Mouse (Mus musculus) neutrophil, adult 83 days (primary cell): ENCODE data around the gene 2310033P09Rik. TPM values are rescaled to one million over a fixed set of nuclear protein-coding genes. Genes with fewer than 3 reads are reported as not detected.

Source experiments
- total RNA-seq, 2 experiments: library from RNA; stranded (reverse); gene quantifications; one replicate each; pipeline ENCODE4 v1.2.4; 2023

Gene 2310033P09Rik
- 10 to 100 TPM; 13.4 to 14.8 TPM for total RNA-seq

DNA sequence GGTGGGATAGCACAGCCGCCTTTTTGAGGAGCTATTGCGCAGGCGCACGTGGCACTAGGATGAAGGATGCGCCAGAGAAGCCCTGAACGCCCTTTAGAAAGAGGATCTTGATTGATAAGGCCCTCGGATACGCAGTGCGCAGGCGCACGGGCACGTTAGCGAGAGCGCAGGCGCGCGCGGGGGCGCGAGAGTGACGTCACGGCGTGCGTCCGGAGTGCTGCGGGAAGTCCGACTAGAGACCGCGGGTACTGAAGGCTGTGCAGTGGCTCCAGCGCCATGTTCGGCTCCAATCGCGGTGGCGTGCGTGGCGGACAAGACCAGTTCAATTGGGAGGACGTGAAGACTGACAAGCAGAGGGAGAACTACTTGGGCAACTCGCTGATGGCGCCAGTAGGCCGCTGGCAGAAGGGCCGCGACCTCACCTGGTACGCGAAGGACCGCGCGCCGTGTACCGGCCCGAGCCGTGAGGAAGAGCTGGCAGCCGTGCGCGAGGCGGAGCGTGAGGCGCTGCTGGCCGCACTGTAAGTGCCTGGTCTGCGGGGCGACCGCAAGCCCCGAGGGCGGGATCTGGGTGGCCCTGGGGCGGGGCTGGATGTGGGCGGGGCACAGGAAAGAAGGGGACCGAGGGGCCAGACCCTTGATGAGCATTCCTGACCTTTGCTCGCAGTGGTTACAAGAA is at the start of gene 2310033P09Rik:
Gene 2310033P09Rik (plus strand): TSS at position 169 of the 679 bp plus-strand sequence.

DNA sequence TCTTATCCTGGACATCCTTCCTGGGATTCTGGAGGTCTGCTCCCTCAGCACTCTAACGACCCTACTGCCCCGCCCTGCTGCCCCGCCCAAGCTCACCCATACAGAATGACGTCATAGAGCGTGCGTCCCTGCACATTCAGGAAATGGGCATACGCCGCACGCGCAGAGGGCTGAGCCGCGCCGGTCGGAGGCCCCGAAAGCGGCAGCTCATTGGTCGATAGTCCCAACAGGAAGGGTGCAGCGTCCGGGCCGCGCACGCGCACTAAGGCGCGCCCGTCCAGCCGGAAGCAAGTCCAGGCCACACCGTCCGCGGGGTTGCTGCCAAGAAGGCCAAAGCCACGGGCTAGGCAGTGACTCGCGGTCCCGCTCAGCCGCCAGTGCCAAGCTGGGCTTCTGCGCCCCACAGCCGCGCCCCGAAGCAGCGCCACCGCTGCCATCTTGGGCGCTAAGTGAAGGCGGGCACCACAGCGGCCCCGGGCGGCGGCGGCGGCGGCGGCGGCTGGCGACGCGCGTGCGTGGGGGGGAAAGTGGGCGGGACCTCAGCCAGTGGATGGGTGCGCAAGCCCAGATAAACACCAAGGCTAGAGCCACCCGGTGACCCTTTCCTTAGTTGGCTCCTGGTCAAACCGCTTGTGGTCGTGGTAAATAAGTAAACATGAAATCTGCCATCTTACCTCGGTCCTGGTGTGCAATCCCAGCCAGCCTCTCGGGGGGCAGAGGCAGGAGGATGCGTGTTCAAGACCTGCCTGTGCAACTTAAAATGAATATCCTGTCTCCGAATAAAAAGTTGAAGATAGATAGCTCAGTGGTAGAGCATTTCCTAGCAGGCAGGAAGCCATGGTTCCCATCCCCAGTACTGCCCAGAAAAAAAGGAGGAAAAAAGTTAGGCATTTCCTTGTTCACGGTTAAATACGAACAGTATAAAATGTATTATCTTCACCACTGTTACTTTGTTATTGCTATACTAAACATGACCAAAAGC is 44.6 kb upstream of the 2310033P09Rik start, which contains the start of gene Iba57:
Gene Iba57 (minus strand): TSS at position 485 of the 982 bp plus-strand sequence.

DNA sequence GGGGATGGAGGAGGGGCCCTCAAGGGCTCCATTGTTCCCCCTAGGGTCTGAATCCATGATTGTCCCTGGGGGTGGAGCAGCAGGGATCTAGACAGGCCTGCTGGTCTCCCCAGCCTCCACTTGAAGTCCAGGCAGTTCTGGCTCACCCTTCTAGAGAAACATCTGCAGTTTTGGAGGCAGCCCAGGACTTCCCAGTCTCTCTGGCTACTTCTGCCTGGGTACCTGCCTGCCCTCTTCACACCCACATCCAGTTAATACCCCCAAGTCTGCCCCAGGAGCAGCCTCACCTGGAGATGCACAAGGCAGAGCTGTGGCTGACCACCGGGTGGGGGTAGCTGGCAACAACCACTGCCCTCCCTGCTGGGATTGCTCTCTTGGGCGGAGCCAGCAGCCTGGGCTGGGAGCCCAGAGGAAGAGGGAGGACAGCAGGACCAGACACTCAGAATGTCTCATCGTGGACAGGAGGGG is 25.2 kb upstream of the 2310033P09Rik start, which contains the start of gene Gjc2:
Gene Gjc2 (minus strand): TSS at position 350 of the 468 bp plus-strand sequence.

DNA sequence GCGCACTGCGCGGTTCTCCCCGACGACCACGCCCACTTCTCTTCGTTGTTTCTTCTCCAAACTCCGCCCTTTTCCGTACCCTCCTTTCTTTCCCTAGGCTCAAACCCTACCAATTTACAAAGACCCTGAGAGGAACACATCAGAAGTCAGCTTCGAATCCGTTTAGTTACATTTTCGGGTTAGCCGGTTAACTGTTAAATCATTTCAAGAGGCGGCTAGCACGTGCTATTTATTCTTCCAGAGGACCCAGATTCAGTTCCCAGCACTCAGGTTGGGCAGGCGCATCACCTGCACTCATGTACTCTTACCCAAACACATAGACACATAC is 16.1 kb upstream of the 2310033P09Rik start, which contains the start of gene Guk1:
Gene Guk1 (minus strand): TSS at position 154 of the 328 bp plus-strand sequence.

DNA sequence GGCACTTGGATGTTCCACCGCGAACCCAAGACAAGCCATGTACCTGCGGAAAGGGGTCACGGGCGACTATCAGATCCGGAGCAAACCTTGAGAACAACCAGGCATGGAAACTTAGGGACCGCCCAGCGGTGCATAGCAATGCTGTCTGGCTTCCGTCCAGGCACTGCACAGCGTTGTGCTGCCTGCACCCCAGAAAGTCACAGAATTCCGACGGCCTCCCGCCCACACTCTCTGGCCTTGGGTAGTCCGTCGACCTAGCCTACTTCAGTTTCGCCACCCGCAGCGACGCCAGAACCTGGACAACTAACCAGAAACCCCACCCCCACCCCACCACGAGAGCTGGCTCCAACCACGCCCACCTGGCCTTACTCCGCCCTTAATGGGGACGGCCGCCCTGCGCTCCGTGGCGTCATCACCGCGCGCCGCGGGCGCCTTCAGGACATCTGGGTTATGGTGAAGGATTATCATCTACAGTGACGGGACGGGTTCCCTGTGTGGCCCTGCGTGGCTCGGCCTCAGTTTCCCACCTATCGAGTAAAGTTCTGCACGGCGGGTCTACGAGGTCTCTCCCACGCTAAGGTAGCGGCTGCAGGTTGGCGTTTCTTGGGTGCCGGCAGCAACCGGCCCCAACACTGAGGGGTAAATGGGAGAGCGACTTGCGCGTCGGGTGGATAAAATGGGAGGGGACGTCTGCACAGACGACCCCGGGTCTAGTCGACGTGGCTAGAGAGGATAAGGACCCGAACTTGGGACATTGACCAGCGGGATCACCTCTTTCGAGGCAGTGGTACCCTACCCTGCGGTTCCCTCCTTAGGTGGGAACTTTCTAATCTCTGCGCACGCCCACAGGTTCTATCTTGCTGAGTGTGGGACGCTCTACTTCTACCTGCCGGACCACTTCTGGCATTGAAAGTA is 5.8 kb upstream of the 2310033P09Rik start, which contains the start of gene Mrpl55:
Gene Mrpl55 (plus strand): TSS at position 406 of the 915 bp plus-strand sequence.

DNA sequence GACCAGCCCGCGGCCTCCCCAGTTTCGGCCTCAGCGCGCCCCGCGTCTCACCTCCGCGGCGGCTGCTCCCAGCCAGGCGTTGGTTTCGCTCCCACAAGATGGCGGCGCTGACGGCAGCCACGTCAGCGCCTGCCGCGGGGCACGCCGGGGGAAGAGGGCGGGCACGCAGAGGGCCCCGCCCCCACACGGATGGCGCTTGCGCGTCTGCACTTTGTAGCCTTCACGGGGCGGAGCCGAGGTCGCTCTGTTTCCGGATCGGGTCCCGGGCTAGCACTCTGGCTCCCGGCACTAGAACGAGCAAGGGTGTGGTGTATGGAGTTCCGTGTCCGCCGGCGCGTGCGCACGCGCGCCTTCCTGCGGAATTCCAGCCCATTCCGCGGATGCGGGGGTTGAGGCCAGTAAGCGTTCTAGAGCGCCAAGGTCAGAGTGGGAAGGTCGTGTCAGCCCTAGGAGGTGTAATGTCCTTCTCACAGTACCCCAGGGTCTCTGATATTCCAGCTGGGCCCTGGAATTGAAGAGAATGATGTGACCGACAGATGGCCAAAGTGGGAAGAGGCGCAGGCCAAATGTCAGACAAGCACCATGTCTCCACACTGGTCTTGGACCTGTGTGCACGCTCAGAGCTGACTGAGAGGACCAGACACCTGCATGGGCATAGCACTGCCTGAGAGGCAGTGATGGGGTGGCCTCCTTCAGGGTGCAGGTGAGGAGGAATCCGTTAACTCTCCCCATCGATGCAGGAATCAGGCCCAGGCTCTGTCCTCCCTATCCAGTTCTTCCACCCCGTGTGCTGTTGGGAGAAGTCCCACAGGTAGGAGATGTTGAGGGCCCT is 20.2 kb downstream of the 2310033P09Rik start, which contains the start of gene Arf1:
Gene Arf1 (minus strand): TSS at position 149 of the 832 bp plus-strand sequence.

Other genes starting within 250 kb of the 2310033P09Rik start
- gene Trim11, start 230.2 kb upstream of the 2310033P09Rik start, total RNA-seq: 10 to 100 TPM; 59.7 to 67.0 TPM
- under 1 TPM; 0.04 to 0.35 TPM for gene Obscn, start 71.9 kb upstream of the 2310033P09Rik start, total RNA-seq
- 1 to 10 TPM; 6.0 to 6.7 TPM for gene Iba57, start 44.6 kb upstream of the 2310033P09Rik start, total RNA-seq
- not detected for gene Gjc2, start 25.1 kb upstream of the 2310033P09Rik start, total RNA-seq
- 10 to 100 TPM; 14.9 to 22.7 TPM for gene Guk1, start 16.1 kb upstream of the 2310033P09Rik start, total RNA-seq
- 10 to 100 TPM; 10.7 to 14.2 TPM for gene Mrpl55, start 5.8 kb upstream of the 2310033P09Rik start, total RNA-seq
- 100 to 1,000 TPM; 301 to 303 TPM for gene Arf1, start 19.9 kb downstream of the 2310033P09Rik start, total RNA-seq
- not detected for gene Wnt3a, start 82.4 kb downstream of the 2310033P09Rik start, total RNA-seq
- not detected for gene Wnt9a, start 98.6 kb downstream of the 2310033P09Rik start, total RNA-seq
- gene Prss38, start 167.3 kb downstream of the 2310033P09Rik start, total RNA-seq: not detected
- 1 to 10 TPM; 1.0 to 2.3 TPM for gene Jmjd4, start 241.7 kb downstream of the 2310033P09Rik start, total RNA-seq
- 1 to 10 TPM; 4.0 to 4.9 TPM for gene Snap47, start 242.9 kb downstream of the 2310033P09Rik start, total RNA-seq